Mouse (Mus musculus) liver, embryonic 11.5 days (tissue): ENCODE measurements at regions not wholly inside any gene's neighbourhood (a gene's known extent, or its start where the extent isn't known, plus 50 kb on each side); places are given as distances from the start of the nearest gene placed in this dataset.

Experiments used
- ATAC-seq: fragments of 200-750 bp; cut with Nextera tagmentation; replicated peaks from 2 replicates; pipeline ENCODE4 v1.8.0; 2017; ENCODE audit warnings: moderate number of reproducible peaks, mild to moderate bottlenecking, moderate TSS enrichment, moderate library complexity; ENCODE audit not compliant: low FRiP score
- DNase-seq: peaks from one replicate; pipeline ENCODE4 v3.0.0-alpha.2; 2017; ENCODE audit warnings: low spot score
- H3K27ac ChIP-seq: fragments of 300-500 bp; sonication (generic); 2 replicates; pipeline ENCODE4 v1.5.1; 2014; ENCODE audit warnings: mild to moderate bottlenecking, low read depth, low read length, control low read depth
- H3K27me3 ChIP-seq: fragments of 300-500 bp; sonication (generic); replicated peaks from 2 replicates; pipeline ENCODE4 v1.6.1; 2014; ENCODE audit warnings: low read length, mixed read lengths; ENCODE audit not compliant: control insufficient read depth, insufficient read depth
- H3K36me3 ChIP-seq: fragments of 300-500 bp; sonication (generic); 2 replicates; pipeline ENCODE4 v1.6.1; 2014; ENCODE audit warnings: mild to moderate bottlenecking, low read length, moderate library complexity, mixed read lengths; ENCODE audit not compliant: control insufficient read depth, insufficient read depth
- H3K4me1 ChIP-seq: fragments of 300-500 bp; sonication (generic); replicated peaks from 2 replicates; pipeline ENCODE4 v1.6.1; 2014; ENCODE audit warnings: low read length, mixed read lengths; ENCODE audit not compliant: control insufficient read depth, insufficient read depth
- H3K4me2 ChIP-seq: fragments of 300-500 bp; sonication (generic); 2 replicates; pipeline ENCODE4 v1.6.1; 2014; ENCODE audit warnings: mild to moderate bottlenecking, control low read depth, moderate library complexity
- H3K4me3 ChIP-seq: fragments of 300-500 bp; sonication (generic); 2 replicates; pipeline ENCODE4 v1.5.1; 2014; ENCODE audit warnings: low read depth, low read length, control low read depth
- H3K9ac ChIP-seq: fragments of 300-500 bp; sonication (generic); 2 replicates; pipeline ENCODE4 v1.6.1; 2014; ENCODE audit warnings: low read depth, low read length, control low read depth
- H3K9me3 ChIP-seq: fragments of 300-500 bp; sonication (generic); 2 replicates; pipeline ENCODE4 v1.6.1; 2016; ENCODE audit warnings: low read length, inconsistent platforms, mixed read lengths; ENCODE audit not compliant: control insufficient read depth
- WGBS: fragments of 180-500 bp; shearing (Covaris S2); extraction: QIAGEN DNeasy Blood & Tissue Kit; methylation state at CpG from one replicate; pipeline ENCODE4 v1.1.7; 2014; 5-methylcytosine and 5-hydroxymethylcytosine counted together

- ATAC-seq = no peak
Observed at GRCm38 (mm10) chr13:111966627-111967026, 157.8 kb upstream of the Map3k1 start.

DNA sequence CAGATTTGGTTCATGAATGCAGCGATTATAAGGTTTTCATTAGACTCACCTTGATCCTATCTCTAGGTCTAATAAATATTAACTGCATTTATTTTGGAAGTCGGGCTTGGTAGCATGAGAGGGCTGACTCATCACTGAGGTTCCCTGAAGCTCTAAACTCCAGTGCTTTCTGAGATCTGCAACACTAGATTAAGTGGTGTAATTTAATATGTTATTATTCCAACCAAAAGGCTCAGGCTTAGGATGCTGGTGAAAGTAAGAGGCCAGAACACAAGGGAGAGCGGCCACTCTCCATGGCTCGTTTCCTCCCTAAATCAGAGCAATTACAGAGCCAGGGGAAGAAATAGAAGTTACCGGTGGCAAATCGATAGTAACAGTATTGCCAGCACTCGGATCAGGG, 159.4 kb upstream of the Map3k1 start:
- Histone ChIP-seq H3K4me2 (no peak overlapping the region), H3K4me3 (no peak overlapping the region), H3K9ac (no peak overlapping the region), H3K9me3 (no peaks in the 10 kb centered on the region), H3K27me3 (no peaks in the 10 kb centered on the region), H3K36me3 (no peaks in the 10 kb centered on the region), H3K27ac (no peak overlapping the region), H3K4me1 (peaks cover 4% of the 10 kb centered on the region; the same call in 1 of the 2 replicates)
- no peak for ATAC-seq
- 83% methylated on average over 7 of the region's 7 CpGs for WGBS
- DNase-seq = no peak

More at GRCm38 (mm10) chr13:111966627-111967026, 157.8 kb upstream of the Map3k1 start:
- no peaks in the 10 kb centered on the region for H3K36me3 ChIP-seq
- no peak overlapping the region for H3K9ac ChIP-seq
- H3K4me2 ChIP-seq = no peak overlapping the region
- no peak overlapping the region for H3K27ac ChIP-seq
- no peaks in the 10 kb centered on the region for H3K9me3 ChIP-seq
- H3K27me3 ChIP-seq = no peaks in the 10 kb centered on the region
- WGBS = 40% methylated on average over 3 of the region's 3 CpGs
- no peak for DNase-seq
- H3K4me3 ChIP-seq = no peak overlapping the region
- peaks cover 4% of the 10 kb centered on the region; the same call in 1 of the 2 replicates for H3K4me1 ChIP-seq

DNA sequence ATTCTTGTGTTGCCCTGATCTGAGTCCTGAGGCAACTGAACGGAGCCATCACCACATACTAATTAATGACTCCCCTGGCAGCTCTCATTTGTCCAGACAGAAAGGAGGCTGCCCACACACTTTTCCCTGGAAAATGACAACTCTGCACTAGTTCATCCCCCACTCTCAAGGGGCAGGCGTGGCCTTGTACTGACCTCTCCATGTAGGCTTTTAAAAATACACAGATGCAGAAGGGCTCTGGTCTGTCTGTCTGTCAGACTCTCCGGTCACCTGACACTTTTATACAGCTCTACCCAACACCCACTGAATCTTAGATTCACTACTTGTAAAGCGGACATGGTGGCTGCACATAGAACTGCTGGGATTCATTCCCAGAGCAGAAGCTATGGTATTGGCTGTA, 165.5 kb upstream of the Map3k1 start:
- Histone ChIP-seq H3K4me2 (no peak overlapping the region), H3K27ac (no peak overlapping the region), H3K27me3 (no peaks in the 10 kb centered on the region), H3K36me3 (no peaks in the 10 kb centered on the region), H3K4me3 (no peak overlapping the region), H3K4me1 (peaks cover 4% of the 10 kb centered on the region; the same call in 1 of the 2 replicates), H3K9me3 (no peaks in the 10 kb centered on the region), H3K9ac (no peak overlapping the region)
- ATAC-seq (no peak), DNase-seq (no peak)
- 66% methylated on average over 4 of the region's 4 CpGs for WGBS

- H3K4me3 ChIP-seq = no peak overlapping the region
- DNase-seq = no peak
- 62% methylated on average over 3 of the region's 3 CpGs for WGBS
- H3K9ac ChIP-seq = no peak overlapping the region
- no peaks in the 10 kb centered on the region for H3K9me3 ChIP-seq
- H3K4me2 ChIP-seq = no peak overlapping the region
- no peaks in the 10 kb centered on the region for H3K27me3 ChIP-seq
- ATAC-seq = no peak
- no peak overlapping the region for H3K27ac ChIP-seq
- H3K36me3 ChIP-seq = no peaks in the 10 kb centered on the region
- peaks cover 8% of the 10 kb centered on the region; the same call in 1 of the 2 replicates for H3K4me1 ChIP-seq
Observed at GRCm38 (mm10) chr13:111975549-111975948, 166.8 kb upstream of the Map3k1 start.

DNA sequence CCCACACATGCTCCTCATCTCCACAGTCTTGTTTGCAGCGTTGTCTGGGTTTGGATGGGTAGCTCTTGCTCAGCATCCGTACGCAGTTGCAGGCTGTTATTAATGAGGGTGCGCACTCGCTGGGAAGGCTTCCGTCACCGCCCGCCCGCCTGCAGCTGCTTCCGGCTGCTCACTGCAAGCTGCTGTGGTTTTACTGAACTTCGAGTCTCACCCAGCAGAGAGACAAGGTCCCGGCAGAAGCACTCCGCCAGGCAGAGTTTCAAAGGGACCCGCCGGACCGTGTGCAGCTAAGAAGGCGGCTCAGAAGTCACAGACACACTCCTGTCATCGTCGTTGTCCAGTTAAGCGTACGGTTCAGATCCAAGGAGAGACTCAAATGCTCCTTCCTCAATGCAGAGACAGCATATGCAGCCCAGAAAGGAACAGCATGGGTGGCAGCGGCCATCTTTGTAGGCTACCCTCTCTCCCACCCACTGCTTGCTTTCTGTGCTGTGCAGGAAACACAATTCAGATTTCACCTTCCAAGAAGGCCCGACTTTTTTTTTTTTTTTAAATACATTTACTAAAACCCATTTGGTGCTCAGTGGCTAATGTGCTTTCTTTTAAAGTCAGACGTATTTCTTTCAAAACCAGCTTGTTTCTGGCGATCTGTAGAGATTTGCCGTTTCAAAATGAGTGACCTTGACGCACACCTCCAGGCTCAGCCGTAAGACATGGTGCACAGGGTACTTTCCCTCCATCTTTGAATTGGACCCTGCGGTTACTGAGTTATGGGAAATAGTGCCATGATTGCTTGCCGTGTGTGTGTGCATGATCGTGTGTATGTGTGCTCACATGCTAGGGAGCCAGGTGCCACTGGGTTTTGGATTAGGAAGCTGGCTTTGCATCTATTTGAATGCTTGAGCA, 169.2 kb upstream of the Map3k1 start:
- DNase-seq = no peak
- no peak for ATAC-seq
- Histone ChIP-seq H3K9ac (no peak overlapping the region), H3K27ac (no peak overlapping the region), H3K9me3 (no peaks in the 10 kb centered on the region), H3K4me2 (peak overlapping the region; percentile 16; the same call in 1 of the 2 replicates), H3K36me3 (no peaks in the 10 kb centered on the region), H3K27me3 (no peaks in the 10 kb centered on the region), H3K4me3 (no peak overlapping the region), H3K4me1 (peaks cover 8% of the 10 kb centered on the region; the same call in 1 of the 2 replicates)
- WGBS = 70% methylated on average over 31 of the region's 31 CpGs

- 85% methylated on average over 5 of the region's 5 CpGs for WGBS
- DNase-seq = no peak
- H3K27me3 ChIP-seq = no peaks in the 10 kb centered on the region
- H3K9me3 ChIP-seq = no peaks in the 10 kb centered on the region
- no peak overlapping the region for H3K4me2 ChIP-seq
- no peak overlapping the region for H3K4me3 ChIP-seq
- no peak overlapping the region for H3K9ac ChIP-seq
- H3K27ac ChIP-seq = no peak overlapping the region
- no peaks in the 10 kb centered on the region for H3K36me3 ChIP-seq
- H3K4me1 ChIP-seq = peaks cover 8% of the 10 kb centered on the region; the same call in 1 of the 2 replicates
- ATAC-seq = no peak
Observed at GRCm38 (mm10) chr13:111978675-111979020, 169.9 kb upstream of the Map3k1 start.

GRCm38 (mm10) chr13:111979428-111980204, 170.8 kb upstream of the Map3k1 start:
- no peak overlapping the region for H3K9ac ChIP-seq
- H3K4me2 ChIP-seq = no peak overlapping the region
- DNase-seq (no peak), ATAC-seq (no peak)
- no peaks in the 10 kb centered on the region for H3K9me3 ChIP-seq
- no peak overlapping the region for H3K4me3 ChIP-seq
- 43% methylated on average over 17 of the region's 17 CpGs for WGBS
- H3K4me1 ChIP-seq = peaks cover 8% of the 10 kb centered on the region; the same call in 1 of the 2 replicates
- H3K27me3 ChIP-seq = no peaks in the 10 kb centered on the region
- no peaks in the 10 kb centered on the region for H3K36me3 ChIP-seq
- no peak overlapping the region for H3K27ac ChIP-seq

DNA sequence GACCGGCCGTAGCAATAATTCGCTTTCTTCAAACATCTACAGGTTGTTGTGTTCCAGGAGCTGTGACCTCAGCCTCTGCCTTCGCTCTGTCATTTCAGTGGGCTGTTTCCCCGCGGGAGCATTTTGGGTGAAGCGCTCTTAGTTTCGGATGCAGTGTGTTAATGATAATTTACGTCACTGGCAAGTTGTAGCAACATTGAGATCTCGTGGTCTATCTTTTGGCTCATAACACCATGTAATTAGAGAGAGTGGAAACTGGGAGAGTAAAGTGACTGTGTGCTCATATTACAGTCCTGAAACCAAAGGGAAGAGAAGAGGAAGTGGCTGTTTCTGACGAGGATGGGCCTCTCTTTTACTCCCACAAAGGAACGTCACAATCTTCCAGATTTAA, 171.4 kb upstream of the Map3k1 start:
- Histone ChIP-seq H3K4me1 (peaks cover 8% of the 10 kb centered on the region; the same call in 1 of the 2 replicates), H3K27me3 (no peaks in the 10 kb centered on the region), H3K9me3 (no peaks in the 10 kb centered on the region), H3K4me3 (no peak overlapping the region), H3K36me3 (no peaks in the 10 kb centered on the region), H3K4me2 (no peak overlapping the region), H3K9ac (no peak overlapping the region), H3K27ac (no peak overlapping the region)
- ATAC-seq (no peak), DNase-seq (no peak)
- 72% methylated on average over 12 of the region's 12 CpGs for WGBS
